Mouse (Mus musculus) heart, postnatal 0 days (tissue): Measurements from ENCODE around the gene Znrf3. TPM values are rescaled to one million over a fixed set of nuclear protein-coding genes. Genes with fewer than 3 reads are reported as not detected.
A peak's percentile ranks its signal among the peaks of the same experiment; 100 is the strongest.

ENCODE experiments used
- ATAC-seq: fragments of 200-750 bp; cut with Nextera tagmentation; 2 replicates; pipeline ENCODE4 v1.8.0; 2017; ENCODE audit warnings: low read depth, moderate number of reproducible peaks, moderate library complexity; ENCODE audit not compliant: insufficient read depth
- DNase-seq: peaks from one replicate; pipeline ENCODE4 v3.0.0-alpha.2; 2016; ENCODE audit warnings: low spot score
- H3K27ac ChIP-seq: fragments of 300-500 bp; sonication (generic); 2 replicates; pipeline ENCODE4 v1.5.1; 2014; ENCODE audit warnings: low read depth, mild to moderate bottlenecking
- H3K27me3 ChIP-seq: fragments of 300-500 bp; sonication (generic); 2 replicates; pipeline ENCODE4 v1.6.1; 2014; ENCODE audit warnings: low read length, mixed read lengths; ENCODE audit not compliant: control insufficient read depth, insufficient read depth
- H3K36me3 ChIP-seq: fragments of 300-500 bp; sonication (generic); replicated peaks from 2 replicates; pipeline ENCODE4 v1.6.1; 2014; ENCODE audit warnings: low read length, mixed read lengths; ENCODE audit not compliant: control insufficient read depth, insufficient read depth
- H3K4me1 ChIP-seq: fragments of 300-500 bp; sonication (generic); 2 replicates; pipeline ENCODE4 v1.6.1; 2014; ENCODE audit warnings: antibody characterized with exemption; ENCODE audit not compliant: control insufficient read depth, insufficient read depth
- H3K4me2 ChIP-seq: fragments of 300-500 bp; sonication (generic); 2 replicates; pipeline ENCODE4 v1.6.1; 2014; ENCODE audit warnings: low read depth, mild to moderate bottlenecking, low read length, moderate library complexity
- H3K4me3 ChIP-seq: fragments of 300-500 bp; sonication (generic); 2 replicates; pipeline ENCODE4 v1.5.1; 2014; ENCODE audit warnings: low read depth, low read length
- H3K9ac ChIP-seq: fragments of 300-500 bp; sonication (generic); replicated peaks from 2 replicates; pipeline ENCODE4 v1.6.1; 2014; ENCODE audit warnings: low read depth, low read length, mixed read lengths
- H3K9me3 ChIP-seq: fragments of 300-500 bp; sonication (generic); replicated peaks from 2 replicates; pipeline ENCODE4 v1.6.1; 2016; ENCODE audit warnings: low read length; ENCODE audit not compliant: control insufficient read depth
- CTCF ChIP-seq: IDR thresholded peaks from 2 replicates; pipeline ENCODE4 v1.5.1; 2016; ENCODE audit warnings: antibody characterized with exemption, control low read depth, low read depth
- EP300 ChIP-seq: IDR thresholded peaks from 2 replicates; pipeline ENCODE4 v1.6.1; 2016; ENCODE audit warnings: antibody characterized with exemption, low read depth
- WGBS: fragments of 180-500 bp; shearing (Covaris S2); extraction: QIAGEN DNeasy Blood & Tissue Kit; methylation state at CpG from one replicate; pipeline ENCODE4 v1.1.7; 2014; 5-methylcytosine and 5-hydroxymethylcytosine counted together
- polyA plus RNA-seq: library from polyadenylated mRNA; unstranded; fragments of >200 nt; fragmentation: Nextera tagmentation; extraction: Ambion mirVana; gene quantifications from 2 replicates; pipeline ENCODE4 v1.2.1, GENCODE M21; 2015
- total RNA-seq: library from RNA; depleted of rRNA; stranded (reverse); fragments of >200 nt; gene quantifications from 2 replicates; pipeline ENCODE4 v1.2.3, GENCODE M21; 2014; ENCODE audit warnings: low replicate concordance

The Znrf3 gene
- total and polyA plus RNA-seq, 2 experiments from 2014 or later, result 6.4 to 7.0 TPM

- DNase-seq (no peak), ATAC-seq (no peak)
- Histone ChIP-seq H3K4me2 (no peak overlapping the region), H3K4me3 (no peak overlapping the region), H3K9ac (no peak overlapping the region), H3K27me3 (no peaks in the 10 kb centered on the region), H3K9me3 (no peaks in the 10 kb centered on the region), H3K36me3 (no peaks in the 10 kb centered on the region), H3K4me1 (peaks cover 45% of the 10 kb centered on the region), H3K27ac (no peak overlapping the region)
- 89% methylated on average over 3 of the region's 3 CpGs for WGBS
- TF ChIP-seq EP300 (no peak), CTCF (no peak)
Observed at GRCm38 (mm10) chr11:5427251-5427650, 17.4 kb downstream of the Znrf3 start.

GRCm38 (mm10) chr11:5426317-5426716 lies 18.3 kb downstream of the Znrf3 start:
- Histone ChIP-seq H3K4me2 (no peak overlapping the region), H3K9me3 (no peaks in the 10 kb centered on the region), H3K9ac (no peak overlapping the region), H3K4me3 (no peak overlapping the region), H3K27me3 (no peaks in the 10 kb centered on the region), H3K27ac (no peak overlapping the region), H3K36me3 (no peaks in the 10 kb centered on the region), H3K4me1 (peaks cover 43% of the 10 kb centered on the region)
- TF ChIP-seq EP300 (no peak), CTCF (no peak)
- WGBS, result 91% methylated on average over 2 of the region's 2 CpGs
- ATAC-seq (no peak), DNase-seq (no peak)

- WGBS, result 9% methylated on average over 2 of the region's 2 CpGs
- Histone ChIP-seq H3K4me2 (no peak overlapping the region), H3K27ac (peak overlapping the region; percentile 23; the same call in 1 of the 2 replicates), H3K9me3 (no peaks in the 10 kb centered on the region), H3K4me3 (no peak overlapping the region), H3K9ac (no peak overlapping the region), H3K4me1 (peaks cover 33% of the 10 kb centered on the region; the same call in 1 of the 2 replicates), H3K27me3 (no peaks in the 10 kb centered on the region), H3K36me3 (no peaks in the 10 kb centered on the region)
- DNase-seq, result no peak
- TF ChIP-seq EP300, result no peak
- ATAC-seq, result no peak
Observed at GRCm38 (mm10) chr11:5425106-5425505, 19.5 kb downstream of the Znrf3 start.

- DNase-seq (no peak), ATAC-seq (no peak)
- Histone ChIP-seq H3K4me2 (no peak overlapping the region), H3K27me3 (no peaks in the 10 kb centered on the region), H3K9me3 (no peaks in the 10 kb centered on the region), H3K27ac (no peak overlapping the region), H3K9ac (no peak overlapping the region), H3K36me3 (no peaks in the 10 kb centered on the region), H3K4me1 (peaks cover 33% of the 10 kb centered on the region; the same call in 1 of the 2 replicates), H3K4me3 (no peak overlapping the region)
- TF ChIP-seq EP300 (no peak), CTCF (no peak)
- 58% methylated on average over 4 of the region's 4 CpGs for WGBS
Observed at GRCm38 (mm10) chr11:5424185-5424584, 20.5 kb downstream of the Znrf3 start.

- Histone ChIP-seq H3K9ac (no peak overlapping the region), H3K36me3 (no peaks in the 10 kb centered on the region), H3K4me3 (no peak overlapping the region), H3K4me2 (no peak overlapping the region), H3K27ac (no peak overlapping the region), H3K9me3 (no peaks in the 10 kb centered on the region), H3K4me1 (peaks cover 28% of the 10 kb centered on the region; the same call in 1 of the 2 replicates), H3K27me3 (no peaks in the 10 kb centered on the region)
- no peak for TF ChIP-seq CTCF
- no peak for TF ChIP-seq EP300
- ATAC-seq, result no peak
- no peak for DNase-seq
Observed at GRCm38 (mm10) chr11:5423000-5423399, 21.6 kb downstream of the Znrf3 start.

- Histone ChIP-seq H3K4me2 (no peak overlapping the region), H3K9me3 (no peaks in the 10 kb centered on the region), H3K4me1 (peaks cover 28% of the 10 kb centered on the region; the same call in 1 of the 2 replicates), H3K36me3 (no peaks in the 10 kb centered on the region), H3K9ac (no peak overlapping the region), H3K27ac (peak overlapping the region; percentile 81; the same call in 1 of the 2 replicates), H3K4me3 (no peak overlapping the region), H3K27me3 (no peaks in the 10 kb centered on the region)
- no peak for DNase-seq
- 48% methylated on average over 1 of the region's 1 CpGs for WGBS
- ATAC-seq, result no peak
- no peak for TF ChIP-seq CTCF
- TF ChIP-seq EP300, result no peak
Observed at GRCm38 (mm10) chr11:5422252-5422636, 22.4 kb downstream of the Znrf3 start.
